Mouse (Mus musculus): ENCODE data around the gene Kdm1a. TPM values are rescaled to one million over a fixed set of nuclear protein-coding genes. Genes with fewer than 3 reads are reported as not detected.

Gene Kdm1a
- polyA plus RNA-seq, 1 experiment from 2014 or later, result 88.6 TPM

DNA sequence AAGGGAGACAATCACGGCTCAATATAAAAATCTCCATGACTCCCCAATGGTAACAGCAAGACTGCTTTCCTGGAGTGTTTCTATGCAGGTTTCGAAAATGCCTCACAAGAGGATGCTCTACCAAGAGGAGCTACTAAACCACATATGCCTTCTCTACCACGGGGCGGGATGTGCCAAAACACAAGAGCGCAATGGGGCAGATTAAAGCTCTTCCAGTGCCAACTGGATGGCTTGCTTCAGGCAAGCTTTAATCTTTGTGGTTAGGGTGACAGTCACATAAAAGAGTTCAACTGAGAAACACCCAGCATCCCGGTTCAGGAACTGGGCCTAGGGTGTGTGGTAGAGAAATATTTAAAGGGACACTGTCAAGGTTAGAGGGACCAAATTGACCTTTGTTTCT, 39.8 kb downstream of the Kdm1a start:
- Histone ChIP-seq H3K4me3 (ENCODE audit: low read depth, low read length) (no peak overlapping the region), H3K9me3 (ENCODE audit: control insufficient read depth, low read length) (no peaks in the 10 kb centered on the region), H3K9ac (ENCODE audit: low read length) (no peak overlapping the region), H3K4me2 (ENCODE audit: low read depth, low read length, severe bottlenecking) (no peak overlapping the region), H3K4me1 (replicated peaks; ENCODE audit: control insufficient read depth, insufficient read depth, low read length) (no peaks in the 10 kb centered on the region), H3K27me3 (ENCODE audit: control insufficient read depth, insufficient read depth, low read length) (no peaks in the 10 kb centered on the region), H3K27ac (ENCODE audit: low read depth, low read length) (no peak overlapping the region), H3K36me3 (ENCODE audit: control insufficient read depth, insufficient read depth, low read length) (peaks cover 11% of the 10 kb centered on the region)
- DNase-seq (ENCODE audit: low spot score) (no peak), ATAC-seq (replicated peaks; ENCODE audit: low FRiP score) (no peak)
- 88% methylated on average over 6 of the region's 6 CpGs for WGBS

- Histone ChIP-seq H3K9me3 (ENCODE audit: control insufficient read depth, low read length) (no peaks in the 10 kb centered on the region), H3K36me3 (ENCODE audit: control insufficient read depth, insufficient read depth, low read length) (peaks cover 9% of the 10 kb centered on the region), H3K4me2 (ENCODE audit: low read depth, low read length, severe bottlenecking) (no peak overlapping the region), H3K4me3 (ENCODE audit: low read depth, low read length) (no peak overlapping the region), H3K4me1 (replicated peaks; ENCODE audit: control insufficient read depth, insufficient read depth, low read length) (no peaks in the 10 kb centered on the region), H3K27ac (ENCODE audit: low read depth, low read length) (no peak overlapping the region), H3K9ac (ENCODE audit: low read length) (no peak overlapping the region), H3K27me3 (ENCODE audit: control insufficient read depth, insufficient read depth, low read length) (no peaks in the 10 kb centered on the region)
- WGBS, result 94% methylated on average over 8 of the region's 8 CpGs
- no peak for DNase-seq (ENCODE audit: low spot score)
- ATAC-seq (replicated peaks; ENCODE audit: low FRiP score), result no peak
Measured at GRCm38 (mm10) chr4:136560270-136560991, 42.1 kb downstream of the Kdm1a start.

GRCm38 (mm10) chr4:136559690-136560089, 42.8 kb downstream of the Kdm1a start:
- no peak for DNase-seq (ENCODE audit: low spot score)
- Histone ChIP-seq H3K9ac (ENCODE audit: low read length) (no peak overlapping the region), H3K36me3 (ENCODE audit: control insufficient read depth, insufficient read depth, low read length) (peaks cover 12% of the 10 kb centered on the region), H3K4me1 (replicated peaks; ENCODE audit: control insufficient read depth, insufficient read depth, low read length) (no peaks in the 10 kb centered on the region), H3K4me2 (ENCODE audit: low read depth, low read length, severe bottlenecking) (no peak overlapping the region), H3K27ac (ENCODE audit: low read depth, low read length) (no peak overlapping the region), H3K4me3 (ENCODE audit: low read depth, low read length) (no peak overlapping the region), H3K27me3 (ENCODE audit: control insufficient read depth, insufficient read depth, low read length) (no peaks in the 10 kb centered on the region), H3K9me3 (ENCODE audit: control insufficient read depth, low read length) (no peaks in the 10 kb centered on the region)
- ATAC-seq (replicated peaks; ENCODE audit: low FRiP score), result no peak
- WGBS, result 98% methylated on average over 2 of the region's 2 CpGs

DNA sequence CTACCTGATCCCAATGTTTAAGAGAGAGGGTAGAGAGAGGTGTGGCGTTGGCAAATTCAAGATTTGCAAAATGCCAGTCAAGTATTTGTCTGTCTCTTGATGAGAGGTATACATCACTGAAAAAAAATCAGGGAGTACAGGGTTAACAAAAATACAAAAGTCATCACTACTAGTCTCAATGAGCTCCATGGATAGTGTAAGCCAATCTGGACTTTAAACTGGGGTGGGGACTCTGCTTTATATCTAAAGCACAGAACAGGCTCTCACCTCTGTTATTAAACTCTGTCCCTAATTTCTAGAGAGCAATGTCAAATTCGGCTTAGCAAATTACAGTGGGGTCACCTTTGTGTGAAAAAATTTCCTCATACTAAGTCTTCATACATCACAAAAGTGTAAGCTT, 44.9 kb downstream of the Kdm1a start:
- Histone ChIP-seq H3K27ac (ENCODE audit: low read depth, low read length) (no peak overlapping the region), H3K9me3 (ENCODE audit: control insufficient read depth, low read length) (no peaks in the 10 kb centered on the region), H3K36me3 (ENCODE audit: control insufficient read depth, insufficient read depth, low read length) (peaks cover 15% of the 10 kb centered on the region), H3K27me3 (ENCODE audit: control insufficient read depth, insufficient read depth, low read length) (no peaks in the 10 kb centered on the region), H3K4me2 (ENCODE audit: low read depth, low read length, severe bottlenecking) (no peak overlapping the region), H3K4me1 (replicated peaks; ENCODE audit: control insufficient read depth, insufficient read depth, low read length) (no peaks in the 10 kb centered on the region), H3K9ac (ENCODE audit: low read length) (no peak overlapping the region), H3K4me3 (ENCODE audit: low read depth, low read length) (no peak overlapping the region)
- 95% methylated on average over 2 of the region's 2 CpGs for WGBS
- no peak for ATAC-seq (replicated peaks; ENCODE audit: low FRiP score)
- DNase-seq (ENCODE audit: low spot score), result no peak

GRCm38 (mm10) chr4:136553108-136553507, 49.4 kb downstream of the Kdm1a start:
- H3K4me3 ChIP-seq (ENCODE audit: low read depth, low read length), result no peak overlapping the region
- no peak overlapping the region for H3K27ac ChIP-seq (ENCODE audit: low read depth, low read length)
- DNase-seq (ENCODE audit: low spot score) (no peak), ATAC-seq (replicated peaks; ENCODE audit: low FRiP score) (no peak)
- no peak overlapping the region for H3K4me2 ChIP-seq (ENCODE audit: low read depth, low read length, severe bottlenecking)
- peaks cover 4% of the 10 kb centered on the region; the same call in 1 of the 2 replicates for H3K4me1 ChIP-seq (replicated peaks; ENCODE audit: control insufficient read depth, insufficient read depth, low read length)
- no peaks in the 10 kb centered on the region for H3K9me3 ChIP-seq (ENCODE audit: control insufficient read depth, low read length)
- 79% methylated on average over 1 of the region's 1 CpGs for WGBS
- H3K9ac ChIP-seq (ENCODE audit: low read length), result no peak overlapping the region
- H3K27me3 ChIP-seq (ENCODE audit: control insufficient read depth, insufficient read depth, low read length), result no peaks in the 10 kb centered on the region
- H3K36me3 ChIP-seq (ENCODE audit: control insufficient read depth, insufficient read depth, low read length), result peaks cover 21% of the 10 kb centered on the region; the same call in 1 of the 2 replicates

DNA sequence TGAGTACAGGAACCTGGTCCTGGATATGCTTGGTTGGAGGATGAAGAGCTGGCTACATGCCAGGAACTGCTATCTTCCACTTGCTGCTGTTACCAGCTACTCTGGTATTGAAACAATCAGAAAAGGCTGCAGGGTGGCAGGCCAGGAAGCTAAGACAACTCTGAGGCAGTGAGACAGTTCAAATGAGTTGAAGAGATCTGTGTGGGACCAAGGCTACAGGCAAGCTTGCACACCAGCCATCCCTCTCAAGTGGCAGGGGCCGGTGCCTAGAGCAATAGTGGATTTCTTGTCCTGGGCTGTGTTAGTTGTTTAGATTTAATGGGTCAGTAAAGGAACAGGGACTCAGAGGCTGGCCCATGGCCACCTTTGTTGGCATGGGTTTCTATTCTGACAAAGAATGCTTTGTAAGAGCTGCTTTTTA, 54.1 kb downstream of the Kdm1a start:
- ATAC-seq (replicated peaks; ENCODE audit: low FRiP score) (no peak), DNase-seq (ENCODE audit: low spot score) (peak; percentile 52)
- Histone ChIP-seq H3K4me3 (ENCODE audit: low read depth, low read length) (no peak overlapping the region), H3K9me3 (ENCODE audit: control insufficient read depth, low read length) (no peaks in the 10 kb centered on the region), H3K9ac (ENCODE audit: low read length) (no peak overlapping the region), H3K4me1 (replicated peaks; ENCODE audit: control insufficient read depth, insufficient read depth, low read length) (peaks cover 5% of the 10 kb centered on the region; the same call in 1 of the 2 replicates), H3K27ac (ENCODE audit: low read depth, low read length) (no peak overlapping the region), H3K27me3 (ENCODE audit: control insufficient read depth, insufficient read depth, low read length) (no peaks in the 10 kb centered on the region), H3K4me2 (ENCODE audit: low read depth, low read length, severe bottlenecking) (no peak overlapping the region), H3K36me3 (ENCODE audit: control insufficient read depth, insufficient read depth, low read length) (peaks cover 12% of the 10 kb centered on the region; the same call in 1 of the 2 replicates)
- WGBS, result 39% methylated on average over 1 of the region's 1 CpGs

- Histone ChIP-seq H3K9ac (ENCODE audit: low read length) (no peak overlapping the region), H3K36me3 (ENCODE audit: control insufficient read depth, insufficient read depth, low read length) (peaks cover 10% of the 10 kb centered on the region; the same call in 1 of the 2 replicates), H3K4me1 (replicated peaks; ENCODE audit: control insufficient read depth, insufficient read depth, low read length) (peaks cover 5% of the 10 kb centered on the region; the same call in 1 of the 2 replicates), H3K4me2 (ENCODE audit: low read depth, low read length, severe bottlenecking) (no peak overlapping the region), H3K27ac (ENCODE audit: low read depth, low read length) (no peak overlapping the region), H3K9me3 (ENCODE audit: control insufficient read depth, low read length) (no peaks in the 10 kb centered on the region), H3K4me3 (ENCODE audit: low read depth, low read length) (no peak overlapping the region), H3K27me3 (ENCODE audit: control insufficient read depth, insufficient read depth, low read length) (no peaks in the 10 kb centered on the region)
- 79% methylated on average over 1 of the region's 1 CpGs for WGBS
- DNase-seq (ENCODE audit: low spot score) (no peak), ATAC-seq (replicated peaks; ENCODE audit: low FRiP score) (no peak)
Measured at GRCm38 (mm10) chr4:136547721-136548120, 54.8 kb downstream of the Kdm1a start.

GRCm38 (mm10) chr4:136546279-136547045, 56.1 kb downstream of the Kdm1a start:
- Histone ChIP-seq H3K9ac (ENCODE audit: low read length) (no peak overlapping the region), H3K27me3 (ENCODE audit: control insufficient read depth, insufficient read depth, low read length) (no peaks in the 10 kb centered on the region), H3K36me3 (ENCODE audit: control insufficient read depth, insufficient read depth, low read length) (peaks cover 10% of the 10 kb centered on the region; the same call in 1 of the 2 replicates), H3K4me2 (ENCODE audit: low read depth, low read length, severe bottlenecking) (no peak overlapping the region), H3K4me1 (replicated peaks; ENCODE audit: control insufficient read depth, insufficient read depth, low read length) (peaks cover 5% of the 10 kb centered on the region; the same call in 1 of the 2 replicates), H3K27ac (ENCODE audit: low read depth, low read length) (no peak overlapping the region), H3K4me3 (ENCODE audit: low read depth, low read length) (no peak overlapping the region), H3K9me3 (ENCODE audit: control insufficient read depth, low read length) (no peaks in the 10 kb centered on the region)
- 85% methylated on average over 3 of the region's 3 CpGs for WGBS
- ATAC-seq (replicated peaks; ENCODE audit: low FRiP score) (no peak), DNase-seq (ENCODE audit: low spot score) (no peak)

Data from forebrain, embryonic 11.5 days (tissue).